Mouse (Mus musculus): ENCODE results near the gene Rtca.

GRCm38 (mm10) chr3:116464318-116464717 lies 43.7 kb downstream of the Rtca start:
- TF ChIP-seq CEBPB (IDR thresholded peaks at IDR 0.05; ENCODE audit: low read depth) (no peak), MYOG (IDR thresholded peaks at IDR 0.05; ENCODE audit: control insufficient read depth, extremely low read depth, insufficient read length) (no peak)

All from C2C12 (cell line).